Mouse (Mus musculus) subcutaneous adipose tissue, adult 2 months (tissue): ENCODE measurements around the gene Sorbs2. TPM values are rescaled to one million over a fixed set of nuclear protein-coding genes. Genes with fewer than 3 reads are reported as not detected.

Source experiments
- polyA plus RNA-seq: library from polyadenylated mRNA; depleted of rRNA; stranded (reverse); fragments of >200 nt; gene quantifications from 2 replicates; pipeline ENCODE4 v1.2.3, GENCODE M21; 2012; ENCODE audit warnings: low replicate concordance; rRNA removed

Gene Sorbs2
- polyA plus RNA-seq, result 19.5 and 46.8 TPM in 2 replicates

GRCm38 (mm10) chr8:45507634-45508321, at the start of gene Sorbs2:
Gene Sorbs2 (plus strand): TSS chr8:45507788.

Other genes starting within 250 kb of the Sorbs2 start
- gene F11, start 245.8 kb upstream of the Sorbs2 start, polyA plus RNA-seq, result not detected in 2 replicates
- gene Klkb1, start 212.9 kb upstream of the Sorbs2 start, polyA plus RNA-seq, result 0.12 and 0.13 TPM in 2 replicates
- gene Gm45753, start 199.3 kb upstream of the Sorbs2 start, polyA plus RNA-seq, result not detected in 2 replicates
- gene Cyp4v3, start 174.6 kb upstream of the Sorbs2 start, polyA plus RNA-seq, result 7.5 and 20.2 TPM in 2 replicates
- 10.9 and 13.6 TPM in 2 replicates for gene Fam149a, start 125.5 kb upstream of the Sorbs2 start, polyA plus RNA-seq
- gene Tlr3, start 96.7 kb upstream of the Sorbs2 start, polyA plus RNA-seq, result 7.1 and 8.5 TPM in 2 replicates